Mouse (Mus musculus) spleen, embryonic (tissue): ENCODE data around the gene Slc43a1.

Experiments used
- CTCF ChIA-PET: fragments of 350-600 bp; sonication (Branson Sonifier 250); formaldehyde crosslinking; loops from one replicate; lab custom pipeline; 2022; lab: Charles Lee

Gene Slc43a1

GRCm38 (mm10) chr2:84827283-84827920 is 11.2 kb upstream of the Slc43a1 start:
- CTCF ChIA-PET: interaction anchor here (0.6 to 1.4 kb wide), 3 partner anchors 12 to 38 kb away, joined by 3 read pairs; no protein-coding TSS in a partner anchor

GRCm38 (mm10) chr2:84831666-84832391 is 6.8 kb upstream of the Slc43a1 start:
- CTCF ChIA-PET: interaction anchor here (0.5 to 2.0 kb wide), 5 partner anchors 24 to 377 kb away, joined by 3 to 8 read pairs (median 4); no protein-coding TSS in a partner anchor

- CTCF ChIA-PET: interaction anchor here (1.0 kb wide), 1 partner anchor 18 kb away, joined by 3 read pairs; no protein-coding TSS in a partner anchor
Observed at GRCm38 (mm10) chr2:84837107-84837506, 1.5 kb upstream of the Slc43a1 start.

GRCm38 (mm10) chr2:84837817-84838592 is 645 bp upstream of the Slc43a1 start:
- CTCF ChIA-PET: interaction anchor here (0.6 to 0.7 kb wide), 2 partner anchors 28 to 217 kb away, joined by 3 to 4 read pairs; no protein-coding TSS in a partner anchor

- CTCF ChIA-PET: interaction anchor here (0.5 to 0.6 kb wide), 2 partner anchors 12 to 49 kb away, joined by 3 to 4 read pairs; no protein-coding TSS in a partner anchor
Observed at GRCm38 (mm10) chr2:84838993-84839980, 637 bp downstream of the Slc43a1 start.

- CTCF ChIA-PET: interaction anchor here (0.5 kb wide), 1 partner anchor 49 kb away, joined by 4 read pairs; no protein-coding TSS in a partner anchor
Observed at GRCm38 (mm10) chr2:84840016-84840747, 1.5 kb downstream of the Slc43a1 start.

GRCm38 (mm10) chr2:84840748-84841563 is 2.3 kb downstream of the Slc43a1 start:
- CTCF ChIA-PET: no interaction called here

- CTCF ChIA-PET: no interaction called here
Observed at GRCm38 (mm10) chr2:84841905-84842304, 3.3 kb downstream of the Slc43a1 start.

GRCm38 (mm10) chr2:84843654-84844053 is 5.0 kb downstream of the Slc43a1 start:
- CTCF ChIA-PET: no interaction called here

- CTCF ChIA-PET: interaction anchor here (0.5 kb wide), 1 partner anchor 19 kb away, joined by 5 read pairs; no protein-coding TSS in a partner anchor
Observed at GRCm38 (mm10) chr2:84845226-84845625, 6.6 kb downstream of the Slc43a1 start.

GRCm38 (mm10) chr2:84850407-84851129 is 11.9 kb downstream of the Slc43a1 start:
- CTCF ChIA-PET: interaction anchor here (0.6 to 0.7 kb wide), 2 partner anchors 16 to 197 kb away, joined by 3 to 4 read pairs; partner anchors contain the start of gene Tnks1bp1

- CTCF ChIA-PET: interaction anchor here (0.6 kb wide), 1 partner anchor 15 kb away, joined by 4 read pairs; no protein-coding TSS in a partner anchor
Observed at GRCm38 (mm10) chr2:84851130-84852040, 12.7 kb downstream of the Slc43a1 start.

GRCm38 (mm10) chr2:84855732-84856131 is 17.1 kb downstream of the Slc43a1 start:
- CTCF ChIA-PET: interaction anchor here (0.6 to 2.2 kb wide), 6 partner anchors 12 to 34 kb away, joined by 3 to 18 read pairs (median 4); no protein-coding TSS in a partner anchor

- CTCF ChIA-PET: interaction anchor here (0.5 kb wide), 1 partner anchor 59 kb away, joined by 13 read pairs; no protein-coding TSS in a partner anchor
Observed at GRCm38 (mm10) chr2:84858551-84858950, 19.9 kb downstream of the Slc43a1 start.

GRCm38 (mm10) chr2:84859991-84860780 is 21.5 kb downstream of the Slc43a1 start:
- CTCF ChIA-PET: no interaction called here

GRCm38 (mm10) chr2:84861430-84861829 is 22.8 kb downstream of the Slc43a1 start:
- CTCF ChIA-PET: no interaction called here
